Mouse (Mus musculus) CH12.LX (cell line): ENCODE measurements around the gene Map6. TPM values are rescaled to one million over a fixed set of nuclear protein-coding genes. Genes with fewer than 3 reads are reported as not detected.

Experiments used
- DNase-seq: peaks from one replicate; pipeline ENCODE4 v3.0.0-alpha.2; 2013; ENCODE audit errors: extremely low read depth
- H3K27ac ChIP-seq: 2 replicates; pipeline ENCODE4 v1.5.1; 2012; ENCODE audit warnings: low read depth, mild to moderate bottlenecking, control low read depth, moderate library complexity; ENCODE audit not compliant: insufficient read depth
- H3K27me3 ChIP-seq: replicated peaks from 2 replicates; pipeline ENCODE3; 2012; ENCODE audit warnings: inconsistent platforms
- H3K36me3 ChIP-seq, 2 experiments: replicated peaks in 1 of 2; 2 replicates each; pipeline versions ENCODE3 to v1.6.1; 2012; ENCODE audit warnings: inconsistent platforms in 1 of 2, low read length in 1 of 2, mild to moderate bottlenecking in 1 of 2, mixed read lengths in 1 of 2, moderate library complexity in 1 of 2; ENCODE audit not compliant: control insufficient read depth in 1 of 2, insufficient read depth in 1 of 2
- H3K4me1 ChIP-seq, 2 experiments: 2 replicates each; pipeline ENCODE4 v1.6.1; 2012; ENCODE audit warnings: inconsistent platforms in 1 of 2, moderate library complexity in 1 of 2; ENCODE audit not compliant: insufficient read depth in 2 of 2, control insufficient read depth in 1 of 2
- H3K4me2 ChIP-seq: 2 replicates; pipeline ENCODE4 v1.6.1; 2012; ENCODE audit warnings: low read depth, mild to moderate bottlenecking, control low read depth; ENCODE audit not compliant: poor library complexity, insufficient read depth, severe bottlenecking
- H3K4me3 ChIP-seq, 3 experiments: fragments of 150-350 bp in 1 of 3; sonication (generic) in 1 of 3; replicated peaks in 1 of 3; 2 replicates each; pipeline versions ENCODE3 to v1.5.1; 2011 to 2012; ENCODE audit warnings: low read depth in 2 of 3, low read length in 2 of 3, mild to moderate bottlenecking in 2 of 3, moderate library complexity in 2 of 3, control low read depth in 1 of 3, improper control_type of control experiment in 1 of 3, inconsistent platforms in 1 of 3, mixed read lengths in 1 of 3; ENCODE audit not compliant: poor library complexity in 1 of 3
- H3K79me2 ChIP-seq: replicated peaks from 2 replicates; pipeline ENCODE4 v1.6.1; 2012; ENCODE audit warnings: mild to moderate bottlenecking, moderate library complexity; ENCODE audit not compliant: control insufficient read depth, poor library complexity, insufficient read depth, severe bottlenecking; ENCODE audit errors: extremely low read depth
- H3K9ac ChIP-seq: 2 replicates; pipeline ENCODE4 v1.6.1; 2012; ENCODE audit warnings: low read depth, mild to moderate bottlenecking, control low read depth, moderate library complexity; ENCODE audit not compliant: insufficient read depth
- H3K9me3 ChIP-seq: replicated peaks from 2 replicates; pipeline ENCODE3; 2012; ENCODE audit warnings: low read length, inconsistent platforms, mixed read lengths
- ELF1 ChIP-seq: IDR thresholded peaks from 2 replicates; pipeline ENCODE4 v1.6.1; 2014; ENCODE audit warnings: low read depth, mild to moderate bottlenecking, inconsistent platforms, low read length, improper control_type of control experiment
- GABPA ChIP-seq: IDR thresholded peaks from 2 replicates; pipeline ENCODE4 v1.6.1; 2012; ENCODE audit warnings: low read depth, low read length, improper control_type of control experiment, inconsistent platforms; ENCODE audit not compliant: insufficient replicate concordance
- JUN ChIP-seq: IDR thresholded peaks from 2 replicates; pipeline ENCODE4 v1.6.1; 2011; ENCODE audit warnings: low read depth, mild to moderate bottlenecking, low read length, improper control_type of control experiment, moderate library complexity; ENCODE audit not compliant: insufficient read depth
- MAZ ChIP-seq: IDR thresholded peaks from 2 replicates; pipeline ENCODE4 v1.6.1; 2012; ENCODE audit warnings: low read depth, mild to moderate bottlenecking, inconsistent platforms, low read length, improper control_type of control experiment, moderate library complexity
- PAX5 ChIP-seq: IDR thresholded peaks from 2 replicates; pipeline ENCODE4 v1.6.1; 2012; ENCODE audit warnings: low read length, inconsistent platforms, mixed read lengths
- POLR2A ChIP-seq: IDR thresholded peaks from 2 replicates; pipeline ENCODE4 v1.6.1; 2011; ENCODE audit warnings: low read depth, mild to moderate bottlenecking, improper control_type of control experiment, low read length
- POLR2AphosphoS2 ChIP-seq: IDR thresholded peaks from 2 replicates; pipeline ENCODE4 v1.6.1; 2011; ENCODE audit warnings: low read depth, low read length, improper control_type of control experiment
- RCOR1 ChIP-seq: conservative IDR thresholded peaks from 2 replicates; pipeline ENCODE4 v1.6.1; 2012; ENCODE audit warnings: low read depth, mild to moderate bottlenecking, inconsistent platforms, low read length, improper control_type of control experiment
- SMC3 ChIP-seq: IDR thresholded peaks from 2 replicates; pipeline ENCODE4 v1.6.1; 2011; ENCODE audit warnings: low read depth, low read length, improper control_type of control experiment
- TBP ChIP-seq: conservative IDR thresholded peaks from 2 replicates; pipeline ENCODE4 v1.6.1; 2011; ENCODE audit warnings: low read depth, low read length, improper control_type of control experiment
- TCF12 ChIP-seq: IDR thresholded peaks from 2 replicates; pipeline ENCODE4 v1.6.1; 2014; ENCODE audit warnings: low read depth, mild to moderate bottlenecking, inconsistent platforms, low read length, improper control_type of control experiment
- UBTF ChIP-seq: IDR thresholded peaks from 2 replicates; pipeline ENCODE4 v1.6.1; 2012; ENCODE audit warnings: low read depth, mild to moderate bottlenecking, inconsistent platforms, low read length, improper control_type of control experiment, moderate library complexity
- ZC3H11A ChIP-seq: IDR thresholded peaks from 2 replicates; pipeline ENCODE4 v1.6.1; 2012; ENCODE audit warnings: low read depth, mild to moderate bottlenecking, inconsistent platforms, low read length, improper control_type of control experiment
- dilution Hi-C: fragments of 300-500 bp; cut with MboI; formaldehyde crosslinking; loops from 2 replicates; pipeline ENCODE4 v1.14.3; 2020; ENCODE audit warnings: low sequenced_read_pairs; ENCODE audit not compliant: extremely low pct_unique_long_range_greater_than_20kb, extremely low pct_ligation_motif_present
- in situ Hi-C: fragments of 300-500 bp; cut with MboI; formaldehyde crosslinking; loops from 3 replicates; pipeline ENCODE4 v1.14.3; 2019; ENCODE audit warnings: low sequenced_read_pairs, low pct_ligation_motif_present, low pct_unique_long_range_greater_than_20kb, mixed read lengths
- polyA plus RNA-seq: library from polyadenylated mRNA; unstranded; fragments of >175 nt; gene quantifications from 2 replicates; pipeline ENCODE4 v1.2.1, GENCODE M21; 2012; ENCODE audit warnings: low read depth; ENCODE audit not compliant: insufficient read length
- total RNA-seq, 2 experiments: library from RNA; depleted of rRNA; stranded (reverse); fragments of 300-350 nt in 1 of 2; fragments of >200 nt in 1 of 2; gene quantifications; 2 replicates each; pipeline ENCODE4 v1.2.3; 2012 to 2014

Map6 gene
- total and polyA plus RNA-seq, 3 experiments, result 0.32 to 1.4 (median 1.1) TPM

- Histone ChIP-seq H3K4me1 (no peaks in the 10 kb centered on the region), H3K9me3 (no peaks in the 10 kb centered on the region), H3K36me3 (no peaks in the 10 kb centered on the region), H3K27ac (no peak overlapping the region), H3K4me2 (no peak overlapping the region), H3K4me3 (no peak overlapping the region), H3K9ac (no peak overlapping the region), H3K27me3 (peaks cover 14% of the 10 kb centered on the region), H3K79me2 (no peaks in the 10 kb centered on the region)
- TF ChIP-seq TCF12 (no peak), GABPA (no peak), PAX5 (no peak), SMC3 (no peak), ELF1 (no peak), ZC3H11A (no peak), TBP (no peak), JUN (no peak)
- dilution Hi-C loops (no loop called here), in situ Hi-C loops (no loop called here)
- DNase-seq, result no peak
Observed at GRCm38 (mm10) chr7:99235657-99236056, 31.6 kb upstream of the Map6 start.

- Histone ChIP-seq H3K9me3 (no peaks in the 10 kb centered on the region), H3K27me3 (peaks cover 15% of the 10 kb centered on the region), H3K4me2 (no peak overlapping the region), H3K4me3 (no peak overlapping the region), H3K79me2 (no peaks in the 10 kb centered on the region)
- no peak for DNase-seq
- dilution Hi-C loops, result no loop called here
- TF ChIP-seq POLR2AphosphoS2 (no peak), JUN (no peak), TCF12 (no peak), GABPA (no peak), UBTF (no peak), SMC3 (no peak), POLR2A (no peak), RCOR1 (no peak), ELF1 (no peak), TBP (no peak), MAZ (no peak)
- TF ChIP-seq, all 38 proteins: peak for 0
- Histone ChIP-seq H3K27ac (no peak overlapping the region), H3K36me3 (no peaks in the 10 kb centered on the region), H3K9ac (no peak overlapping the region), H3K4me1 (no peaks in the 10 kb centered on the region)
- in situ Hi-C loops, result no loop called here
Observed at GRCm38 (mm10) chr7:99236888-99237660, 30.2 kb upstream of the Map6 start.
